In the genomic region with DNA sequence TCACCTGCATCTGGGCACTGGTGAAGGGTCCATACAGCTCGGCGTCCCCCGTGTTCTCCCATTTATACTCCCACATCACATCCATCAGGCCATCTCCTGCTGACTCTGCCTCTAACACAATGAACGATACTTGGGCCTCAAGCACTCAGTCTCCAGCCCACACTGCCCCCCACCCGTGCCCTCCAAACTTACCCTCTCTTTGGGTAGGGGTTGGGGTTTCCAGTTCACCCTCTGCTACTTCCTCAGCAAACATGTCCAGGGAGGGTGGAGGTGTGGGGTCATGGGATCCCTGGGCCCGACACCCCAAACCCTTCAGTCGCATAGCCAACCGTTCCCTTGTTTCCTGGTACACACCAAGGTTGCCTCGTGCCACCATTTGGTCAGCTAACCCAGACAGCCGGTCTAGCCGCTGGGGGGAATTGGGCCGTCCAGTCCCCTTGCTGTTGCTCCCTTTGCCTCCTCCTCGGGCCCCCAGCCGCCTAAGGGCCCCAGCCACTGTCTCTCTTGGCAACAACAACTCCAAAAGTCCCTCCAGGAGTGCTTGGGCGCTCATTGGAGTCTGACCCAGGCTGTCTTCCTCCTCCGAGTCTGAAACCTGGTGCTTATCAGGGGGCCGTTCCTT, we compare ENCODE assay signal across 9 mouse cellular contexts. TPM values are rescaled to one million over a fixed set of nuclear protein-coding genes. Genes with fewer than 3 reads are reported as not detected.
DNase-seq lines count a peak whose midpoint lies in the region; ATAC-seq and TF ChIP-seq lines count a peak whose summit lies in the region.
"Had no signal": no experiment of that assay in that cellular context is flagged by ENCODE, and none has a peak within 500 bp of the region (broad histone marks: within the 10 kb centered on the region; RNA-seq: fewer than 3 reads in every experiment).

No protein-coding gene starts in this region.

- DNase-seq in heart, postnatal 36 days: no peak
- no peak for DNase-seq in ES-E14 (ENCODE audit: low read depth, low spot score)
- DNase-seq in forebrain, postnatal 0 days: no peak
- no peak for DNase-seq in liver, postnatal 0 days
- DNase-seq in left cerebral cortex, adult 9 months (ENCODE audit: low spot score in 2 of 2): no peak
- no peak for DNase-seq in thymus, adult 18-20 months

- no peaks in the 10 kb centered on the region for H3K27me3 ChIP-seq in heart, embryonic 14.5 days (ENCODE audit: control insufficient read depth, insufficient read depth, low read length)
- H3K27me3 ChIP-seq in forebrain, postnatal 0 days (ENCODE audit: insufficient read depth, low read length): no peaks in the 10 kb centered on the region
- no peaks in the 10 kb centered on the region for H3K27me3 ChIP-seq in liver, postnatal 0 days (ENCODE audit: insufficient read depth, low read length)

- H3K4me1 ChIP-seq in heart, embryonic 14.5 days (ENCODE audit: control insufficient read depth in 2 of 2, insufficient read depth in 2 of 2, low read length in 2 of 2): peaks cover 16 to 19% of the 10 kb centered on the region in 2 experiments
- peaks cover 4 to 18% of the 10 kb centered on the region in 2 experiments; a peak in 3 of 4 replicates for H3K4me1 ChIP-seq in ES-E14 (ENCODE audit: control insufficient read depth in 2 of 2, insufficient read depth in 2 of 2, low read length in 2 of 2, poor library complexity in 1 of 2)
- peaks cover 7% of the 10 kb centered on the region for H3K4me1 ChIP-seq in forebrain, postnatal 0 days (ENCODE audit: insufficient read depth)
- H3K4me1 ChIP-seq in liver, postnatal 0 days (ENCODE audit: insufficient read depth): peaks cover 18% of the 10 kb centered on the region

- peaks cover 64% of the 10 kb centered on the region for H3K36me3 ChIP-seq in heart, embryonic 14.5 days (ENCODE audit: control insufficient read depth, insufficient read depth, low read length)
- H3K36me3 ChIP-seq in ES-E14 (ENCODE audit: control insufficient read depth, insufficient read depth, low read length, poor library complexity, severe bottlenecking): peaks cover 56% of the 10 kb centered on the region
- peaks cover 53% of the 10 kb centered on the region for H3K36me3 ChIP-seq in forebrain, postnatal 0 days (ENCODE audit: insufficient read depth)
- peaks cover 60% of the 10 kb centered on the region for H3K36me3 ChIP-seq in liver, postnatal 0 days (replicated peaks; ENCODE audit: insufficient read depth, low read length)

- peak overlapping the region in 1 of 2 experiments; percentile 81; a peak in 1 of 4 replicates for H3K4me3 ChIP-seq in heart, embryonic 14.5 days (ENCODE audit: control insufficient read depth in 1 of 2, insufficient read depth in 1 of 2, low read depth in 1 of 2, low read length in 2 of 2)
- H3K4me3 ChIP-seq in ES-E14 (ENCODE audit: insufficient read depth in 1 of 2, low read depth in 1 of 2, low read length in 2 of 2, poor library complexity in 1 of 2, severe bottlenecking in 1 of 2): peak overlapping the region; percentile 87 to 89; a peak in 3 of 4 replicates
- no peak overlapping the region for H3K4me3 ChIP-seq in forebrain, postnatal 0 days (ENCODE audit: low read depth, low read length)
- H3K4me3 ChIP-seq in liver, postnatal 0 days (ENCODE audit: low read depth, low read length): 0 out of 2 replicates have a peak overlapping the region, but pooled peaks have one; percentile 65

- H3K27ac ChIP-seq in heart, embryonic 14.5 days (replicated peaks in 1 of 2; ENCODE audit: control insufficient read depth in 1 of 2, insufficient read depth in 1 of 2, low read depth in 2 of 2, low read length in 2 of 2): no peak overlapping the region
- H3K27ac ChIP-seq in ES-E14 (ENCODE audit: insufficient read depth, low read depth, low read length, poor library complexity, severe bottlenecking): peak overlapping the region; percentile 40
- no peak overlapping the region for H3K27ac ChIP-seq in forebrain, postnatal 0 days (ENCODE audit: low read depth, low read length)
- no peak overlapping the region for H3K27ac ChIP-seq in liver, postnatal 0 days (ENCODE audit: low read depth)
- H3K27ac ChIP-seq: left cerebral cortex, adult 2 months had no signal

- H3K9me3 ChIP-seq in heart, embryonic 14.5 days (ENCODE audit: control insufficient read depth, low read length): no peaks in the 10 kb centered on the region
- no peaks in the 10 kb centered on the region for H3K9me3 ChIP-seq in ES-E14 (ENCODE audit: control insufficient read depth, insufficient read depth, low read depth, low read length)
- H3K9me3 ChIP-seq in forebrain, postnatal 0 days (ENCODE audit: low read length): no peaks in the 10 kb centered on the region
- no peaks in the 10 kb centered on the region for H3K9me3 ChIP-seq in liver, postnatal 0 days (ENCODE audit: low read length)

- intact Hi-C loops in heart, postnatal 36 days (cut with DNase I): no loop called here

- TF ChIP-seq CTCF in forebrain, postnatal 0 days (IDR thresholded peaks at IDR 0.05; ENCODE audit: low read depth): no peak
- TF ChIP-seq CTCF in liver, postnatal 0 days (IDR thresholded peaks at IDR 0.05; ENCODE audit: low read depth): no peak

- 90% methylated on average over 17 of the region's 17 CpGs for WGBS in heart, embryonic 14.5 days
- WGBS in forebrain, postnatal 0 days: 92% methylated on average over 17 of the region's 17 CpGs
- WGBS in liver, postnatal 0 days (ENCODE audit: insufficient replicate concordance): 92% methylated on average over 17 of the region's 17 CpGs

- no peak overlapping the region; the same call in 1 of the 2 replicates for H3K9ac ChIP-seq in heart, embryonic 14.5 days (ENCODE audit: low read length)
- H3K9ac ChIP-seq in ES-E14 (ENCODE audit: insufficient read depth, low read depth, low read length, poor library complexity, severe bottlenecking): peak overlapping the region; percentile 92
- H3K9ac ChIP-seq in forebrain, postnatal 0 days: peak overlapping the region; percentile 67; the same call in 1 of the 2 replicates
- H3K9ac ChIP-seq in liver, postnatal 0 days (replicated peaks): peak overlapping the region; percentile 77; the same call in 1 of the 2 replicates

- peak overlapping the region; percentile 92; the same call in 1 of the 2 replicates for H3K4me2 ChIP-seq in heart, embryonic 14.5 days (ENCODE audit: low read length)
- H3K4me2 ChIP-seq in forebrain, postnatal 0 days (ENCODE audit: low read depth): peak overlapping the region; percentile 76; the same call in 1 of the 2 replicates
- peak overlapping the region; percentile 78; the same call in 1 of the 2 replicates for H3K4me2 ChIP-seq in liver, postnatal 0 days (ENCODE audit: low read depth, low read length)

- TF ChIP-seq EP300 in liver, postnatal 0 days (IDR thresholded peaks at IDR 0.05; ENCODE audit: low read depth): no peak

- ATAC-seq in heart, embryonic 14.5 days (ENCODE audit: insufficient number of reproducible peaks, insufficient read depth, low FRiP score, low read depth): no peak
- no peak for ATAC-seq in forebrain, postnatal 0 days
- ATAC-seq in liver, postnatal 0 days: no peak
- no peak for ATAC-seq in megakaryocyte progenitor cell, adult 5-6 weeks (replicated peaks; ENCODE audit: poor library complexity)

- in situ Hi-C loops in ES-E14 (cut with MboI; ENCODE audit: low sequenced_read_pairs in 2 of 2, unreplicated experiment in 2 of 2): no loop called here

RNA-seq across cellular contexts. Expression of a gene that starts 1.7 kb away (rescaled TPM):
- polyA plus RNA-seq in heart, embryonic 14.5 days (2014; fragmentation: Nextera tagmentation; extraction: Ambion mirVana): 33.7 and 34.8 TPM in 2 replicates
- total RNA-seq in heart, postnatal 36 days (2021): 10 to 100 TPM; 36.9 to 38.0 TPM
- total RNA-seq in ES-E14 (2012; rRNA removed): 113 and 133 TPM in 2 replicates
- total RNA-seq in forebrain, postnatal 0 days (2014; rRNA removed): 89.9 and 131 TPM in 2 replicates
- 55.0 and 67.5 TPM in 2 replicates for polyA plus RNA-seq in forebrain, postnatal 0 days (2015; fragmentation: Nextera tagmentation; extraction: Ambion mirVana)
- polyA plus RNA-seq in liver, postnatal 0 days (2015; fragmentation: Nextera tagmentation; extraction: Ambion mirVana): 11.5 and 14.0 TPM in 2 replicates
- total RNA-seq in megakaryocyte progenitor cell, adult 5-6 weeks (2015): 16.8 and 17.4 TPM in 2 replicates
- total RNA-seq in megakaryocyte progenitor cell, adult 5-6 weeks (2017): 56.0 and 65.7 TPM in 2 replicates

RNA-seq across cellular contexts. Expression of a gene that starts 14.1 kb away (rescaled TPM):
- polyA plus RNA-seq in heart, embryonic 14.5 days (2014; fragmentation: Nextera tagmentation; extraction: Ambion mirVana): 20.2 and 21.2 TPM in 2 replicates
- total RNA-seq in heart, postnatal 36 days (2021): 10 to 100 TPM; 24.6 to 26.4 TPM
- 63.3 and 67.0 TPM in 2 replicates for total RNA-seq in ES-E14 (2012; rRNA removed)
- 63.8 and 68.7 TPM in 2 replicates for total RNA-seq in forebrain, postnatal 0 days (2014; rRNA removed)
- 18.1 and 24.8 TPM in 2 replicates for polyA plus RNA-seq in forebrain, postnatal 0 days (2015; fragmentation: Nextera tagmentation; extraction: Ambion mirVana)
- 8.3 and 8.6 TPM in 2 replicates for polyA plus RNA-seq in liver, postnatal 0 days (2015; fragmentation: Nextera tagmentation; extraction: Ambion mirVana)
- total RNA-seq in megakaryocyte progenitor cell, adult 5-6 weeks (2015): 12.8 and 13.8 TPM in 2 replicates
- total RNA-seq in megakaryocyte progenitor cell, adult 5-6 weeks (2017): 34.0 and 36.0 TPM in 2 replicates

RNA-seq across cellular contexts. Expression of a gene that starts 14.6 kb away (rescaled TPM):
- 11.7 and 14.9 TPM in 2 replicates for polyA plus RNA-seq in heart, embryonic 14.5 days (2014; fragmentation: Nextera tagmentation; extraction: Ambion mirVana)
- 1 to 10 TPM; 2.4 to 2.5 TPM for total RNA-seq in heart, postnatal 36 days (2021)
- 322 and 498 TPM in 2 replicates for total RNA-seq in ES-E14 (2012; rRNA removed)
- total RNA-seq in forebrain, postnatal 0 days (2014; rRNA removed): 0.52 and 1.6 TPM in 2 replicates
- polyA plus RNA-seq in forebrain, postnatal 0 days (2015; fragmentation: Nextera tagmentation; extraction: Ambion mirVana): 1.8 and 3.2 TPM in 2 replicates
- polyA plus RNA-seq in liver, postnatal 0 days (2015; fragmentation: Nextera tagmentation; extraction: Ambion mirVana): 19.7 and 94.3 TPM in 2 replicates
- total RNA-seq in megakaryocyte progenitor cell, adult 5-6 weeks (2015): 7.8 and 10.6 TPM in 2 replicates
- total RNA-seq in megakaryocyte progenitor cell, adult 5-6 weeks (2017): 6.0 and 6.8 TPM in 2 replicates

RNA-seq across cellular contexts. Expression of a gene that starts 38.7 kb away (rescaled TPM):
- polyA plus RNA-seq in heart, embryonic 14.5 days (2014; fragmentation: Nextera tagmentation; extraction: Ambion mirVana): 9.9 and 11.4 TPM in 2 replicates
- 1 to 10 TPM; 6.0 to 6.6 TPM for total RNA-seq in heart, postnatal 36 days (2021)
- 55.2 and 64.7 TPM in 2 replicates for total RNA-seq in ES-E14 (2012; rRNA removed)
- total RNA-seq in forebrain, postnatal 0 days (2014; rRNA removed): 34.3 and 46.6 TPM in 2 replicates
- 29.8 and 35.9 TPM in 2 replicates for polyA plus RNA-seq in forebrain, postnatal 0 days (2015; fragmentation: Nextera tagmentation; extraction: Ambion mirVana)
- polyA plus RNA-seq in liver, postnatal 0 days (2015; fragmentation: Nextera tagmentation; extraction: Ambion mirVana): 4.0 and 5.3 TPM in 2 replicates
- 6.5 and 9.0 TPM in 2 replicates for total RNA-seq in megakaryocyte progenitor cell, adult 5-6 weeks (2015)
- 13.8 and 15.4 TPM in 2 replicates for total RNA-seq in megakaryocyte progenitor cell, adult 5-6 weeks (2017)

RNA-seq across cellular contexts. Expression of a gene that starts 38.8 kb away (rescaled TPM):
- 22.2 and 25.3 TPM in 2 replicates for polyA plus RNA-seq in heart, embryonic 14.5 days (2014; fragmentation: Nextera tagmentation; extraction: Ambion mirVana)
- total RNA-seq in heart, postnatal 36 days (2021): 1 to 10 TPM; 2.8 TPM
- 85.8 and 128 TPM in 2 replicates for total RNA-seq in ES-E14 (2012; rRNA removed)
- total RNA-seq in forebrain, postnatal 0 days (2014; rRNA removed): 6.5 and 8.0 TPM in 2 replicates
- polyA plus RNA-seq in forebrain, postnatal 0 days (2015; fragmentation: Nextera tagmentation; extraction: Ambion mirVana): 5.6 and 6.7 TPM in 2 replicates
- polyA plus RNA-seq in liver, postnatal 0 days (2015; fragmentation: Nextera tagmentation; extraction: Ambion mirVana): 16.7 and 17.3 TPM in 2 replicates
- total RNA-seq in megakaryocyte progenitor cell, adult 5-6 weeks (2015): 27.0 and 38.6 TPM in 2 replicates
- 21.7 and 35.4 TPM in 2 replicates for total RNA-seq in megakaryocyte progenitor cell, adult 5-6 weeks (2017)

Comparison
In these comparisons a context has a peak if more than half of its experiments do, and no peak if none do; other contexts are left out.
1. RNA of a gene that starts 14.6 kb away (total RNA-seq): 322 to 498 TPM in ES-E14; 6.0 to 10.6 TPM in megakaryocyte progenitor cell, adult 5-6 weeks, 2.4 to 2.5 TPM in heart, postnatal 36 days and 0.52 to 1.6 TPM in forebrain, postnatal 0 days; every median in the first group is over 10 times any median in the second.
2. Peak in every context shown above with its lines, with median percentiles within 50 percentile points of each other: H3K4me2 ChIP-seq.